Mouse (Mus musculus) embryonic facial prominence, embryonic 14.5 days (tissue): ENCODE results near the gene Sct. TPM values are rescaled to one million over a fixed set of nuclear protein-coding genes. Genes with fewer than 3 reads are reported as not detected.

Source experiments
- ATAC-seq: fragments of 200-750 bp; cut with Nextera tagmentation; 2 replicates; pipeline ENCODE4 v1.8.0; 2017; ENCODE audit warnings: low read depth, moderate number of reproducible peaks, moderate TSS enrichment
- DNase-seq: peaks from one replicate; pipeline ENCODE4 v3.0.0-alpha.2; 2015; ENCODE audit warnings: low spot score
- H3K27ac ChIP-seq: fragments of 300-500 bp; sonication (generic); replicated peaks from 2 replicates; pipeline ENCODE4 v1.5.1; 2014; ENCODE audit warnings: low read depth, mild to moderate bottlenecking, low read length, moderate library complexity
- H3K27me3 ChIP-seq: fragments of 300-500 bp; sonication (generic); replicated peaks from 2 replicates; pipeline ENCODE4 v1.6.1; 2014; ENCODE audit warnings: low read length; ENCODE audit not compliant: control insufficient read depth, insufficient read depth
- H3K36me3 ChIP-seq: fragments of 300-500 bp; sonication (generic); 2 replicates; pipeline ENCODE4 v1.6.1; 2014; ENCODE audit warnings: low read length, mixed read lengths; ENCODE audit not compliant: control insufficient read depth, insufficient read depth
- H3K4me1 ChIP-seq: fragments of 300-500 bp; sonication (generic); 2 replicates; pipeline ENCODE4 v1.6.1; 2014; ENCODE audit warnings: antibody characterized with exemption, low read length; ENCODE audit not compliant: control insufficient read depth, insufficient read depth
- H3K4me2 ChIP-seq: fragments of 300-500 bp; sonication (generic); 2 replicates; pipeline ENCODE4 v1.6.1; 2014; ENCODE audit warnings: low read depth, mild to moderate bottlenecking, low read length, moderate library complexity, mixed read lengths
- H3K4me3 ChIP-seq: fragments of 300-500 bp; sonication (generic); 2 replicates; pipeline ENCODE4 v1.5.1; 2014; ENCODE audit warnings: low read depth, mild to moderate bottlenecking, low read length
- H3K9ac ChIP-seq: fragments of 300-500 bp; sonication (generic); 2 replicates; pipeline ENCODE4 v1.6.1; 2014; ENCODE audit warnings: low read depth, mild to moderate bottlenecking, low read length, moderate library complexity, mixed read lengths
- H3K9me3 ChIP-seq: fragments of 300-500 bp; sonication (generic); 2 replicates; pipeline ENCODE4 v1.6.1; 2016; ENCODE audit warnings: low read length; ENCODE audit not compliant: control insufficient read depth
- WGBS: fragments of 180-500 bp; shearing (Covaris S2); extraction: QIAGEN DNeasy Blood & Tissue Kit; methylation state at CpG from one replicate; pipeline ENCODE4 v1.1.7; 2014; 5-methylcytosine and 5-hydroxymethylcytosine counted together
- polyA plus RNA-seq: library from polyadenylated mRNA; unstranded; fragments of >200 nt; fragmentation: Nextera tagmentation; extraction: Ambion mirVana; gene quantifications from 2 replicates; pipeline ENCODE4 v1.2.1, GENCODE M21; 2014

Gene Sct
- polyA plus RNA-seq, 1 experiment from 2014 or later: 13.8 TPM

GRCm38 (mm10) chr7:141276546-141276945 is 2.4 kb downstream of the Sct start, which contains the start of gene Cdhr5:
Gene Cdhr5, minus strand, starts transcription at chr7:141276786.
- Histone ChIP-seq H3K9ac (no peak within 1 kb of the TSS), H3K27ac (no peak within 1 kb of the TSS), H3K9me3 (no peaks in the 10 kb centered on the region), H3K4me3 (no peak within 1 kb of the TSS), H3K4me1 (peaks cover 7% of the 10 kb centered on the region; the same call in 1 of the 2 replicates), H3K27me3 (peaks cover 9% of the 10 kb centered on the region), H3K36me3 (no peaks in the 10 kb centered on the region), H3K4me2 (no peak within 1 kb of the TSS)
- 60% methylated on average over 11 of the region's 11 CpGs for WGBS
- no peak for DNase-seq
- ATAC-seq: no peak

- no peaks in the 10 kb centered on the region for H3K36me3 ChIP-seq
- H3K4me3 ChIP-seq: no peak overlapping the region
- H3K4me1 ChIP-seq: peaks cover 7% of the 10 kb centered on the region; the same call in 1 of the 2 replicates
- no peak overlapping the region for H3K27ac ChIP-seq
- DNase-seq (no peak), ATAC-seq (no peak)
- 68% methylated on average over 9 of the region's 9 CpGs for WGBS
- H3K27me3 ChIP-seq: peaks cover 9% of the 10 kb centered on the region
- H3K9ac ChIP-seq: no peak overlapping the region
- no peak overlapping the region for H3K4me2 ChIP-seq
- no peaks in the 10 kb centered on the region for H3K9me3 ChIP-seq
Measured at GRCm38 (mm10) chr7:141275356-141275755, 3.6 kb downstream of the Sct start.

GRCm38 (mm10) chr7:141270631-141271030 is 8.3 kb downstream of the Sct start:
- ATAC-seq: no peak
- H3K4me1 ChIP-seq: 0 out of 2 replicates have a peak, but pooled peaks cover 3% of the 10 kb centered on the region
- H3K9ac ChIP-seq: no peak overlapping the region
- H3K9me3 ChIP-seq: no peaks in the 10 kb centered on the region
- H3K36me3 ChIP-seq: no peaks in the 10 kb centered on the region
- 89% methylated on average over 3 of the region's 3 CpGs for WGBS
- H3K4me2 ChIP-seq: no peak overlapping the region
- H3K4me3 ChIP-seq: no peak overlapping the region
- H3K27ac ChIP-seq: no peak overlapping the region
- DNase-seq: no peak
- H3K27me3 ChIP-seq: no peaks in the 10 kb centered on the region

GRCm38 (mm10) chr7:141269273-141269545 is 9.7 kb downstream of the Sct start:
- no peak overlapping the region for H3K4me2 ChIP-seq
- no peaks in the 10 kb centered on the region for H3K9me3 ChIP-seq
- no peak overlapping the region for H3K9ac ChIP-seq
- no peak for DNase-seq
- peaks cover under 1% of the 10 kb centered on the region; the same call in 1 of the 2 replicates for H3K36me3 ChIP-seq
- 86% methylated on average over 13 of the region's 14 CpGs for WGBS
- H3K4me1 ChIP-seq: 0 out of 2 replicates have a peak, but pooled peaks cover 7% of the 10 kb centered on the region
- no peak overlapping the region for H3K4me3 ChIP-seq
- H3K27me3 ChIP-seq: no peaks in the 10 kb centered on the region
- H3K27ac ChIP-seq: no peak overlapping the region
- ATAC-seq: no peak

GRCm38 (mm10) chr7:141268466-141269272 is 10.3 kb downstream of the Sct start:
- ATAC-seq: no peak
- Histone ChIP-seq H3K4me3 (no peak overlapping the region), H3K27me3 (no peaks in the 10 kb centered on the region), H3K27ac (no peak overlapping the region), H3K9me3 (no peaks in the 10 kb centered on the region), H3K4me1 (0 out of 2 replicates have a peak, but pooled peaks cover 7% of the 10 kb centered on the region), H3K4me2 (no peak overlapping the region), H3K9ac (no peak overlapping the region), H3K36me3 (peaks cover 5% of the 10 kb centered on the region; the same call in 1 of the 2 replicates)
- 77% methylated on average over 23 of the region's 24 CpGs for WGBS
- DNase-seq: no peak

GRCm38 (mm10) chr7:141265739-141266561 is 13.0 kb downstream of the Sct start, which contains the start of gene Irf7:
Gene Irf7, minus strand, starts transcription at chr7:141266481.
- Histone ChIP-seq H3K4me3 (peak within 1 kb of the TSS; percentile 44), H3K36me3 (peaks cover 33% of the 10 kb centered on the region), H3K9ac (peak within 1 kb of the TSS; percentile 62), H3K9me3 (no peaks in the 10 kb centered on the region), H3K4me2 (peak within 1 kb of the TSS; percentile 66), H3K27me3 (no peaks in the 10 kb centered on the region), H3K27ac (no peak within 1 kb of the TSS), H3K4me1 (0 out of 2 replicates have a peak, but pooled peaks cover 7% of the 10 kb centered on the region)
- peak; percentile 73 for ATAC-seq
- WGBS: 10% methylated on average over 25 of the region's 25 CpGs
- DNase-seq: peak; percentile 64

GRCm38 (mm10) chr7:141265411-141265738 is 13.6 kb downstream of the Sct start:
- peaks cover 38% of the 10 kb centered on the region for H3K36me3 ChIP-seq
- 34% methylated on average over 11 of the region's 11 CpGs for WGBS
- H3K4me2 ChIP-seq: peak overlapping the region; percentile 66
- peak overlapping the region; percentile 44 for H3K4me3 ChIP-seq
- no peaks in the 10 kb centered on the region for H3K27me3 ChIP-seq
- 0 out of 2 replicates have a peak, but pooled peaks cover 7% of the 10 kb centered on the region for H3K4me1 ChIP-seq
- no peaks in the 10 kb centered on the region for H3K9me3 ChIP-seq
- ATAC-seq: no peak
- H3K9ac ChIP-seq: peak overlapping the region; percentile 62; the same call in 1 of the 2 replicates
- DNase-seq: no peak
- no peak overlapping the region for H3K27ac ChIP-seq

GRCm38 (mm10) chr7:141264761-141265410 is 14.0 kb downstream of the Sct start:
- H3K9ac ChIP-seq: peak overlapping the region; percentile 62; the same call in 1 of the 2 replicates
- WGBS: 25% methylated on average over 12 of the region's 12 CpGs
- 0 out of 2 replicates have a peak, but pooled peaks have one; percentile 19 for ATAC-seq

More at GRCm38 (mm10) chr7:141264761-141265410, 14.0 kb downstream of the Sct start:
- peak; percentile 34 for DNase-seq
- Histone ChIP-seq H3K4me3 (no peak overlapping the region), H3K4me1 (0 out of 2 replicates have a peak, but pooled peaks cover 7% of the 10 kb centered on the region), H3K4me2 (peak overlapping the region; percentile 66), H3K9me3 (no peaks in the 10 kb centered on the region), H3K36me3 (peaks cover 43% of the 10 kb centered on the region), H3K27ac (no peak overlapping the region), H3K27me3 (no peaks in the 10 kb centered on the region)
